Comparison of ENCODE assay signal across 9 mouse cellular contexts in genomic region chr1:39941237-39942179, GRCm38 (mm10). TPM values are rescaled to one million over a fixed set of nuclear protein-coding genes. Genes with fewer than 3 reads are reported as not detected.
DNase-seq lines count a peak whose midpoint lies in the region; ATAC-seq lines count a peak whose summit lies in the region.
"Had no signal": no experiment of that assay in that cellular context is flagged by ENCODE, and none has a peak within 500 bp of the region (broad histone marks: within the 10 kb centered on the region; RNA-seq: fewer than 3 reads in every experiment).

No protein-coding gene starts in this region.

- DNase-seq in forebrain, embryonic 11.5 days (ENCODE audit: low spot score): no peak
- DNase-seq in midbrain, embryonic 11.5 days (ENCODE audit: low spot score, missing footprints): no peak
- peak; percentile 40 for DNase-seq in heart, postnatal 4 days
- no peak for DNase-seq in frontal cortex, postnatal 25 days (ENCODE audit: low spot score in 2 of 2)
- DNase-seq in spleen, postnatal 4 days (ENCODE audit: low spot score in 2 of 2): no peak
- DNase-seq: B cell, adult 2 months had no signal

- H3K27me3 ChIP-seq in forebrain, embryonic 13.5 days: no peaks in the 10 kb centered on the region
- H3K27me3 ChIP-seq in forebrain, embryonic 11.5 days (ENCODE audit: control insufficient read depth, insufficient read depth, low read length): no peaks in the 10 kb centered on the region
- no peaks in the 10 kb centered on the region for H3K27me3 ChIP-seq in midbrain, embryonic 13.5 days
- H3K27me3 ChIP-seq in midbrain, embryonic 11.5 days (ENCODE audit: control insufficient read depth, insufficient read depth, low read length): no peaks in the 10 kb centered on the region
- no peaks in the 10 kb centered on the region for H3K27me3 ChIP-seq in stomach, embryonic 14.5 days (ENCODE audit: control insufficient read depth, insufficient read depth, low read length)

- peaks cover 99% of the 10 kb centered on the region for H3K4me1 ChIP-seq in forebrain, embryonic 13.5 days
- peaks cover 45% of the 10 kb centered on the region for H3K4me1 ChIP-seq in forebrain, embryonic 11.5 days (replicated peaks; ENCODE audit: control insufficient read depth, insufficient read depth, low read length)
- peaks cover 98% of the 10 kb centered on the region for H3K4me1 ChIP-seq in midbrain, embryonic 13.5 days (replicated peaks)
- peaks cover 69% of the 10 kb centered on the region for H3K4me1 ChIP-seq in midbrain, embryonic 11.5 days (ENCODE audit: control insufficient read depth, insufficient read depth, low read length)
- H3K4me1 ChIP-seq in stomach, embryonic 14.5 days (ENCODE audit: control insufficient read depth, insufficient read depth, low read length): peaks cover 75% of the 10 kb centered on the region

- H3K36me3 ChIP-seq in forebrain, embryonic 13.5 days (ENCODE audit: poor library complexity, severe bottlenecking): no peaks in the 10 kb centered on the region
- H3K36me3 ChIP-seq in forebrain, embryonic 11.5 days (ENCODE audit: control insufficient read depth, insufficient read depth, low read length): no peaks in the 10 kb centered on the region
- H3K36me3 ChIP-seq in midbrain, embryonic 13.5 days: no peaks in the 10 kb centered on the region
- H3K36me3 ChIP-seq in midbrain, embryonic 11.5 days (ENCODE audit: control insufficient read depth, insufficient read depth, low read length): no peaks in the 10 kb centered on the region
- H3K36me3 ChIP-seq in stomach, embryonic 14.5 days (ENCODE audit: control insufficient read depth, insufficient read depth, low read length): no peaks in the 10 kb centered on the region

- H3K9me3 ChIP-seq in forebrain, embryonic 13.5 days (replicated peaks): no peaks in the 10 kb centered on the region
- H3K9me3 ChIP-seq in forebrain, embryonic 11.5 days (ENCODE audit: control insufficient read depth, low read length): no peaks in the 10 kb centered on the region
- H3K9me3 ChIP-seq in midbrain, embryonic 13.5 days: no peaks in the 10 kb centered on the region
- no peaks in the 10 kb centered on the region for H3K9me3 ChIP-seq in midbrain, embryonic 11.5 days (ENCODE audit: control insufficient read depth, low read length)
- H3K9me3 ChIP-seq in stomach, embryonic 14.5 days (ENCODE audit: control insufficient read depth, low read depth, low read length): no peaks in the 10 kb centered on the region

- no peak overlapping the region for H3K4me3 ChIP-seq in forebrain, embryonic 13.5 days
- H3K4me3 ChIP-seq in forebrain, embryonic 11.5 days (ENCODE audit: low read depth, low read length): no peak overlapping the region
- no peak overlapping the region for H3K4me3 ChIP-seq in midbrain, embryonic 13.5 days (replicated peaks)
- H3K4me3 ChIP-seq in midbrain, embryonic 11.5 days (ENCODE audit: low read depth, low read length): no peak overlapping the region
- no peak overlapping the region for H3K4me3 ChIP-seq in stomach, embryonic 14.5 days (ENCODE audit: low read depth, low read length)

- peak overlapping the region; percentile 49 for H3K4me2 ChIP-seq in forebrain, embryonic 13.5 days
- H3K4me2 ChIP-seq in forebrain, embryonic 11.5 days (ENCODE audit: low read depth, low read length, severe bottlenecking): no peak overlapping the region
- H3K4me2 ChIP-seq in midbrain, embryonic 13.5 days (replicated peaks): 0 out of 2 replicates have a peak overlapping the region, but pooled peaks have one; percentile 31
- H3K4me2 ChIP-seq in midbrain, embryonic 11.5 days: no peak overlapping the region
- H3K4me2 ChIP-seq in stomach, embryonic 14.5 days (replicated peaks; ENCODE audit: low read depth, low read length): no peak overlapping the region; the same call in 1 of the 2 replicates

- no peak for ATAC-seq in forebrain, embryonic 13.5 days
- no peak for ATAC-seq in forebrain, embryonic 11.5 days (replicated peaks; ENCODE audit: low FRiP score)
- no peak for ATAC-seq in midbrain, embryonic 13.5 days
- ATAC-seq in midbrain, embryonic 11.5 days (ENCODE audit: low FRiP score): no peak
- 0 out of 2 replicates have a peak, but pooled peaks have one; percentile 39 for ATAC-seq in stomach, embryonic 14.5 days (ENCODE audit: insufficient number of reproducible peaks, insufficient read depth, low FRiP score, low read depth)

- H3K27ac ChIP-seq in forebrain, embryonic 13.5 days: peak overlapping the region; percentile 88
- no peak overlapping the region for H3K27ac ChIP-seq in forebrain, embryonic 11.5 days (ENCODE audit: low read depth, low read length)
- H3K27ac ChIP-seq in midbrain, embryonic 13.5 days: peak overlapping the region; percentile 17; the same call in 1 of the 2 replicates
- H3K27ac ChIP-seq in midbrain, embryonic 11.5 days (ENCODE audit: low read depth, low read length): no peak overlapping the region
- H3K27ac ChIP-seq in stomach, embryonic 14.5 days (ENCODE audit: low read length): peak overlapping the region; percentile 39; the same call in 1 of the 2 replicates

- WGBS in forebrain, embryonic 13.5 days: 61% methylated on average over 10 of the region's 10 CpGs
- WGBS in forebrain, embryonic 11.5 days: 79% methylated on average over 10 of the region's 10 CpGs
- WGBS in midbrain, embryonic 13.5 days: 75% methylated on average over 10 of the region's 10 CpGs
- 81% methylated on average over 10 of the region's 10 CpGs for WGBS in midbrain, embryonic 11.5 days
- 60% methylated on average over 10 of the region's 10 CpGs for WGBS in stomach, embryonic 14.5 days

- H3K9ac ChIP-seq in forebrain, embryonic 13.5 days: no peak overlapping the region
- no peak overlapping the region for H3K9ac ChIP-seq in forebrain, embryonic 11.5 days (ENCODE audit: low read length)
- no peak overlapping the region for H3K9ac ChIP-seq in midbrain, embryonic 13.5 days (replicated peaks)
- H3K9ac ChIP-seq in midbrain, embryonic 11.5 days (ENCODE audit: low read length): no peak overlapping the region
- H3K9ac ChIP-seq in stomach, embryonic 14.5 days (replicated peaks; ENCODE audit: low read depth, low read length): no peak overlapping the region

RNA-seq across cellular contexts. Expression of gene Map4k4, which starts 40.8 kb away (rescaled TPM):
- 49.9 and 50.0 TPM in 2 replicates for polyA plus RNA-seq in forebrain, embryonic 13.5 days (2015; fragmentation: Nextera tagmentation; extraction: Ambion mirVana)
- 52.4 and 58.2 TPM in 2 replicates for polyA plus RNA-seq in forebrain, embryonic 11.5 days (2014; fragmentation: Nextera tagmentation; extraction: Ambion mirVana)
- 49.0 and 58.2 TPM in 2 replicates for polyA plus RNA-seq in midbrain, embryonic 13.5 days (2015; fragmentation: Nextera tagmentation; extraction: Ambion mirVana)
- polyA plus RNA-seq in midbrain, embryonic 11.5 days (2014; fragmentation: Nextera tagmentation; extraction: Ambion mirVana): 30.7 and 33.7 TPM in 2 replicates
- total RNA-seq in heart, postnatal 4 days (2021): 100 to 1,000 TPM; 207 to 231 TPM
- polyA plus RNA-seq in stomach, embryonic 14.5 days (2014; fragmentation: Nextera tagmentation; extraction: Ambion mirVana): 36.7 and 42.6 TPM in 2 replicates

Comparison
In these comparisons a context has a peak if more than half of its experiments do, and no peak if none do; other contexts are left out.
1. H3K27ac ChIP-seq: peak in forebrain, embryonic 13.5 days (single experiment), midbrain, embryonic 13.5 days (single experiment) and stomach, embryonic 14.5 days (single experiment); none in forebrain, embryonic 11.5 days (single experiment) and midbrain, embryonic 11.5 days (single experiment).
2. H3K4me2 ChIP-seq: peak in forebrain, embryonic 13.5 days (single experiment) and midbrain, embryonic 13.5 days (single experiment); none in forebrain, embryonic 11.5 days (single experiment), midbrain, embryonic 11.5 days (single experiment) and stomach, embryonic 14.5 days (single experiment).